Mouse (Mus musculus): ENCODE measurements around the gene Golga3. TPM values are rescaled to one million over a fixed set of nuclear protein-coding genes. Genes with fewer than 3 reads are reported as not detected.

Gene Golga3
- total and polyA plus RNA-seq, 2 experiments = 5.4 to 11.6 TPM

- 94% methylated on average over 7 of the region's 7 CpGs for WGBS
- no peak overlapping the region for H3K9ac ChIP-seq (ENCODE audit: low read depth, low read length)
- no peak for DNase-seq (ENCODE audit: extremely low read depth, low read depth, low spot score)
- TF ChIP-seq CTCF (IDR thresholded peaks at IDR 0.05; ENCODE audit: low read depth, low read length) (no peak), POLR2A (IDR thresholded peaks at IDR 0.05; ENCODE audit: extremely low read depth, insufficient read depth, low read length) (no peak)
- H3K27ac ChIP-seq (replicated peaks; ENCODE audit: insufficient read depth, low read depth, low read length) = no peak overlapping the region
- peaks cover 28% of the 10 kb centered on the region for H3K36me3 ChIP-seq (ENCODE audit: control insufficient read depth, insufficient read depth, low read length)
- H3K79me2 ChIP-seq (ENCODE audit: control insufficient read depth, insufficient read depth, low read length) = no peaks in the 10 kb centered on the region; the same call in 1 of the 2 replicates
- no peaks in the 10 kb centered on the region for H3K27me3 ChIP-seq (ENCODE audit: control insufficient read depth, insufficient read depth, low read length)
- H3K4me3 ChIP-seq (ENCODE audit: insufficient read depth, low read depth, low read length) = no peak overlapping the region
- H3K4me1 ChIP-seq (ENCODE audit: control insufficient read depth, insufficient read depth, low read length) = no peaks in the 10 kb centered on the region
These were observed 36.1 kb upstream of the Golga3 start for GRCm38 (mm10) chr5:110140424-110140823.

- H3K36me3 ChIP-seq (ENCODE audit: control insufficient read depth, insufficient read depth, low read length) = peaks cover 43% of the 10 kb centered on the region
- 89% methylated on average over 2 of the region's 2 CpGs for WGBS
- TF ChIP-seq CTCF (IDR thresholded peaks at IDR 0.05; ENCODE audit: low read depth, low read length) (no peak), POLR2A (IDR thresholded peaks at IDR 0.05; ENCODE audit: extremely low read depth, insufficient read depth, low read length) (no peak)
These were observed 34.2 kb upstream of the Golga3 start for GRCm38 (mm10) chr5:110142309-110142708.

GRCm38 (mm10) chr5:110143007-110143406 lies 33.5 kb upstream of the Golga3 start:
- 90% methylated on average over 5 of the region's 5 CpGs for WGBS
- no peak overlapping the region for H3K4me3 ChIP-seq (ENCODE audit: insufficient read depth, low read depth, low read length)
- H3K27me3 ChIP-seq (ENCODE audit: control insufficient read depth, insufficient read depth, low read length) = no peaks in the 10 kb centered on the region
- DNase-seq (ENCODE audit: extremely low read depth, low read depth, low spot score) = peak; percentile 12
- no peaks in the 10 kb centered on the region for H3K4me1 ChIP-seq (ENCODE audit: control insufficient read depth, insufficient read depth, low read length)
- no peak overlapping the region for H3K27ac ChIP-seq (replicated peaks; ENCODE audit: insufficient read depth, low read depth, low read length)
- H3K36me3 ChIP-seq (ENCODE audit: control insufficient read depth, insufficient read depth, low read length) = peaks cover 46% of the 10 kb centered on the region
- no peak overlapping the region for H3K9ac ChIP-seq (ENCODE audit: low read depth, low read length)
- no peaks in the 10 kb centered on the region; the same call in 1 of the 2 replicates for H3K79me2 ChIP-seq (ENCODE audit: control insufficient read depth, insufficient read depth, low read length)
- TF ChIP-seq POLR2A (IDR thresholded peaks at IDR 0.05; ENCODE audit: extremely low read depth, insufficient read depth, low read length) = no peak
- TF ChIP-seq CTCF (IDR thresholded peaks at IDR 0.05; ENCODE audit: low read depth, low read length) = peak; percentile 49

More at GRCm38 (mm10) chr5:110142309-110142708, 34.2 kb upstream of the Golga3 start:
- H3K4me3 ChIP-seq (ENCODE audit: insufficient read depth, low read depth, low read length) = no peak overlapping the region
- no peaks in the 10 kb centered on the region for H3K27me3 ChIP-seq (ENCODE audit: control insufficient read depth, insufficient read depth, low read length)
- H3K79me2 ChIP-seq (ENCODE audit: control insufficient read depth, insufficient read depth, low read length) = no peaks in the 10 kb centered on the region; the same call in 1 of the 2 replicates
- H3K4me1 ChIP-seq (ENCODE audit: control insufficient read depth, insufficient read depth, low read length) = no peaks in the 10 kb centered on the region
- peak; percentile 8 for DNase-seq (ENCODE audit: extremely low read depth, low read depth, low spot score)
- no peak overlapping the region for H3K27ac ChIP-seq (replicated peaks; ENCODE audit: insufficient read depth, low read depth, low read length)
- H3K9ac ChIP-seq (ENCODE audit: low read depth, low read length) = no peak overlapping the region

- WGBS = 94% methylated on average over 4 of the region's 4 CpGs
- no peaks in the 10 kb centered on the region; the same call in 1 of the 2 replicates for H3K79me2 ChIP-seq (ENCODE audit: control insufficient read depth, insufficient read depth, low read length)
- TF ChIP-seq POLR2A (IDR thresholded peaks at IDR 0.05; ENCODE audit: extremely low read depth, insufficient read depth, low read length) (no peak), CTCF (IDR thresholded peaks at IDR 0.05; ENCODE audit: low read depth, low read length) (no peak)
- no peak overlapping the region for H3K4me3 ChIP-seq (ENCODE audit: insufficient read depth, low read depth, low read length)
- H3K27ac ChIP-seq (replicated peaks; ENCODE audit: insufficient read depth, low read depth, low read length) = no peak overlapping the region
- H3K27me3 ChIP-seq (ENCODE audit: control insufficient read depth, insufficient read depth, low read length) = no peaks in the 10 kb centered on the region
- DNase-seq (ENCODE audit: extremely low read depth, low read depth, low spot score) = no peak
- H3K36me3 ChIP-seq (ENCODE audit: control insufficient read depth, insufficient read depth, low read length) = peaks cover 58% of the 10 kb centered on the region
- no peaks in the 10 kb centered on the region for H3K4me1 ChIP-seq (ENCODE audit: control insufficient read depth, insufficient read depth, low read length)
- H3K9ac ChIP-seq (ENCODE audit: low read depth, low read length) = no peak overlapping the region
These were observed 7.1 kb upstream of the Golga3 start for GRCm38 (mm10) chr5:110169374-110169773.

GRCm38 (mm10) chr5:110177021-110177420 lies 520 bp downstream of the Golga3 start:
- H3K79me2 ChIP-seq (ENCODE audit: control insufficient read depth, insufficient read depth, low read length) = peaks cover 17% of the 10 kb centered on the region; the same call in 1 of the 2 replicates
- peak overlapping the region; percentile 69 for H3K27ac ChIP-seq (replicated peaks; ENCODE audit: insufficient read depth, low read depth, low read length)
- under 1% methylated on average over 19 of the region's 19 CpGs for WGBS
- peaks cover 2% of the 10 kb centered on the region for H3K36me3 ChIP-seq (ENCODE audit: control insufficient read depth, insufficient read depth, low read length)
- no peak for TF ChIP-seq POLR2A (IDR thresholded peaks at IDR 0.05; ENCODE audit: extremely low read depth, insufficient read depth, low read length)
- TF ChIP-seq CTCF (IDR thresholded peaks at IDR 0.05; ENCODE audit: low read depth, low read length) = no peak
- H3K9ac ChIP-seq (ENCODE audit: low read depth, low read length) = peak overlapping the region; percentile 72
- peaks cover 7% of the 10 kb centered on the region; the same call in 1 of the 2 replicates for H3K4me1 ChIP-seq (ENCODE audit: control insufficient read depth, insufficient read depth, low read length)
- DNase-seq (ENCODE audit: extremely low read depth, low read depth, low spot score) = peak; percentile 33
- peak overlapping the region; percentile 67 for H3K4me3 ChIP-seq (ENCODE audit: insufficient read depth, low read depth, low read length)
- no peaks in the 10 kb centered on the region for H3K27me3 ChIP-seq (ENCODE audit: control insufficient read depth, insufficient read depth, low read length)

- Histone ChIP-seq H3K27me3 (ENCODE audit: control insufficient read depth, insufficient read depth, low read length) (no peaks in the 10 kb centered on the region), H3K9ac (ENCODE audit: low read depth, low read length) (no peak overlapping the region), H3K4me3 (ENCODE audit: insufficient read depth, low read depth, low read length) (no peak overlapping the region), H3K4me1 (ENCODE audit: control insufficient read depth, insufficient read depth, low read length) (peaks cover 7% of the 10 kb centered on the region; the same call in 1 of the 2 replicates), H3K27ac (replicated peaks; ENCODE audit: insufficient read depth, low read depth, low read length) (no peak overlapping the region), H3K36me3 (ENCODE audit: control insufficient read depth, insufficient read depth, low read length) (peaks cover 13% of the 10 kb centered on the region), H3K79me2 (ENCODE audit: control insufficient read depth, insufficient read depth, low read length) (peaks cover 17% of the 10 kb centered on the region; the same call in 1 of the 2 replicates)
- 78% methylated on average over 2 of the region's 2 CpGs for WGBS
- TF ChIP-seq CTCF (IDR thresholded peaks at IDR 0.05; ENCODE audit: low read depth, low read length) (no peak), POLR2A (IDR thresholded peaks at IDR 0.05; ENCODE audit: extremely low read depth, insufficient read depth, low read length) (no peak)
- no peak for DNase-seq (ENCODE audit: extremely low read depth, low read depth, low spot score)
These were observed 2.1 kb downstream of the Golga3 start for GRCm38 (mm10) chr5:110178628-110179027.

All from liver, adult 2 months (tissue).